In genomic region chr8:77524018-77524615, GRCm38 (mm10) we compare ENCODE assay signal across 9 mouse cellular contexts. TPM values are rescaled to one million over a fixed set of nuclear protein-coding genes. Genes with fewer than 3 reads are reported as not detected.
A peak's percentile ranks its signal among the peaks of the same experiment; 100 is the strongest.
DNase-seq lines count a peak whose midpoint lies in the region; ATAC-seq lines count a peak whose summit lies in the region.
"Had no signal": no experiment of that assay in that cellular context is flagged by ENCODE, and none has a peak within 500 bp of the region (broad histone marks: within the 10 kb centered on the region; RNA-seq: fewer than 3 reads in every experiment).

No protein-coding gene starts in this region.

- no peak for DNase-seq in lung, postnatal 36 days
- DNase-seq in yolk sac, embryonic 10.5 days (ENCODE audit: low spot score) = peak; percentile 69
- no peak for DNase-seq in embryonic facial prominence, embryonic 10.5 days (ENCODE audit: low spot score)
- DNase-seq in c-Kit-positive CD71-positive TER-119-positive erythroid progenitor cells, embryonic 14.5 days (ENCODE audit: low spot score) = no peak
- DNase-seq: cerebellum, adult 11-12 months; thymus, adult 2 months had no signal

- no peak overlapping the region for H3K27ac ChIP-seq in lung, embryonic 15.5 days
- peak overlapping the region; percentile 78 for H3K27ac ChIP-seq in heart, embryonic 16.5 days (ENCODE audit: low read length)
- peak overlapping the region; percentile 33; the same call in 1 of the 2 replicates for H3K27ac ChIP-seq in kidney, embryonic 14.5 days (ENCODE audit: low read depth, low read length)
- H3K27ac ChIP-seq in embryonic facial prominence, embryonic 10.5 days (replicated peaks) = no peak overlapping the region

- H3K27me3 ChIP-seq in lung, embryonic 15.5 days = no peaks in the 10 kb centered on the region
- no peaks in the 10 kb centered on the region for H3K27me3 ChIP-seq in heart, embryonic 16.5 days (ENCODE audit: control insufficient read depth, insufficient read depth, low read length)
- H3K27me3 ChIP-seq in kidney, embryonic 14.5 days (ENCODE audit: control insufficient read depth, insufficient read depth, low read length) = no peaks in the 10 kb centered on the region
- no peaks in the 10 kb centered on the region for H3K27me3 ChIP-seq in embryonic facial prominence, embryonic 10.5 days (replicated peaks; ENCODE audit: low read depth, poor library complexity, severe bottlenecking)

- no peak overlapping the region for H3K4me3 ChIP-seq in lung, embryonic 15.5 days
- H3K4me3 ChIP-seq in heart, embryonic 16.5 days (ENCODE audit: low read length) = no peak overlapping the region
- H3K4me3 ChIP-seq in kidney, embryonic 14.5 days (ENCODE audit: low read length) = no peak overlapping the region
- H3K4me3 ChIP-seq in embryonic facial prominence, embryonic 10.5 days = no peak overlapping the region

- peaks cover 9% of the 10 kb centered on the region; the same call in 1 of the 2 replicates for H3K4me1 ChIP-seq in lung, embryonic 15.5 days
- H3K4me1 ChIP-seq in heart, embryonic 16.5 days (ENCODE audit: control insufficient read depth, insufficient read depth, low read length) = peaks cover 20% of the 10 kb centered on the region
- no peaks in the 10 kb centered on the region for H3K4me1 ChIP-seq in kidney, embryonic 14.5 days (ENCODE audit: control insufficient read depth, insufficient read depth, low read length)
- peaks cover 4% of the 10 kb centered on the region for H3K4me1 ChIP-seq in embryonic facial prominence, embryonic 10.5 days

- no peak overlapping the region for H3K9ac ChIP-seq in lung, embryonic 15.5 days
- H3K9ac ChIP-seq in heart, embryonic 16.5 days (ENCODE audit: low read length) = peak overlapping the region; percentile 53
- H3K9ac ChIP-seq in kidney, embryonic 14.5 days (ENCODE audit: low read depth, low read length) = no peak overlapping the region

- ATAC-seq in lung, embryonic 15.5 days (ENCODE audit: borderline replicate concordance, extremely low read depth, low FRiP score, low TSS enrichment) = no peak
- ATAC-seq in heart, embryonic 16.5 days (replicated peaks; ENCODE audit: extremely low read depth, insufficient read depth, low FRiP score) = peak; percentile 78
- peak; percentile 54; the same call in 1 of the 2 replicates for ATAC-seq in kidney, embryonic 14.5 days (ENCODE audit: low FRiP score, low TSS enrichment)

- no peaks in the 10 kb centered on the region for H3K9me3 ChIP-seq in lung, embryonic 15.5 days
- no peaks in the 10 kb centered on the region for H3K9me3 ChIP-seq in heart, embryonic 16.5 days (replicated peaks; ENCODE audit: control insufficient read depth, low read length)
- no peaks in the 10 kb centered on the region for H3K9me3 ChIP-seq in kidney, embryonic 14.5 days (ENCODE audit: control insufficient read depth, low read length)
- no peaks in the 10 kb centered on the region for H3K9me3 ChIP-seq in embryonic facial prominence, embryonic 10.5 days

- no peaks in the 10 kb centered on the region for H3K36me3 ChIP-seq in lung, embryonic 15.5 days
- no peaks in the 10 kb centered on the region for H3K36me3 ChIP-seq in heart, embryonic 16.5 days (ENCODE audit: control insufficient read depth, insufficient read depth)
- no peaks in the 10 kb centered on the region for H3K36me3 ChIP-seq in kidney, embryonic 14.5 days (ENCODE audit: control insufficient read depth, insufficient read depth, low read length)
- no peaks in the 10 kb centered on the region; the same call in 1 of the 2 replicates for H3K36me3 ChIP-seq in embryonic facial prominence, embryonic 10.5 days (replicated peaks)

- WGBS in lung, embryonic 15.5 days = 42% methylated on average over 14 of the region's 14 CpGs
- WGBS in heart, embryonic 16.5 days = 42% methylated on average over 14 of the region's 14 CpGs
- 42% methylated on average over 14 of the region's 14 CpGs for WGBS in kidney, embryonic 14.5 days
- WGBS in embryonic facial prominence, embryonic 10.5 days = 84% methylated on average over 14 of the region's 14 CpGs

- H3K4me2 ChIP-seq in lung, embryonic 15.5 days = peak overlapping the region; percentile 12; the same call in 1 of the 2 replicates
- peak overlapping the region; percentile 50 for H3K4me2 ChIP-seq in heart, embryonic 16.5 days (ENCODE audit: low read depth, low read length)
- H3K4me2 ChIP-seq in kidney, embryonic 14.5 days (replicated peaks; ENCODE audit: low read depth, low read length) = 0 out of 2 replicates have a peak overlapping the region, but pooled peaks have one; percentile 4

RNA-seq across cellular contexts. Expression of gene Arhgap10, which starts 6.4 kb away (rescaled TPM):
- polyA plus RNA-seq in lung, embryonic 15.5 days (2015; fragmentation: Nextera tagmentation; extraction: Ambion mirVana) = 23.0 and 23.8 TPM in 2 replicates
- 29.7 and 33.9 TPM in 2 replicates for polyA plus RNA-seq in heart, embryonic 16.5 days (2015; fragmentation: Nextera tagmentation; extraction: Ambion mirVana)
- 21.8 and 29.4 TPM in 2 replicates for polyA plus RNA-seq in kidney, embryonic 14.5 days (2014; fragmentation: Nextera tagmentation; extraction: Ambion mirVana)
- polyA plus RNA-seq in embryonic facial prominence, embryonic 10.5 days (2016; fragmentation: Nextera tagmentation; extraction: Ambion mirVana) = 25.5 and 26.1 TPM in 2 replicates

RNA-seq across cellular contexts. Expression of gene Prmt9, which starts 25.1 kb away (rescaled TPM):
- polyA plus RNA-seq in lung, embryonic 15.5 days (2015; fragmentation: Nextera tagmentation; extraction: Ambion mirVana) = 18.0 and 19.5 TPM in 2 replicates
- polyA plus RNA-seq in heart, embryonic 16.5 days (2015; fragmentation: Nextera tagmentation; extraction: Ambion mirVana) = 15.3 and 15.7 TPM in 2 replicates
- polyA plus RNA-seq in kidney, embryonic 14.5 days (2014; fragmentation: Nextera tagmentation; extraction: Ambion mirVana) = 16.7 and 21.4 TPM in 2 replicates
- polyA plus RNA-seq in embryonic facial prominence, embryonic 10.5 days (2016; fragmentation: Nextera tagmentation; extraction: Ambion mirVana) = 19.9 and 21.6 TPM in 2 replicates

Comparison
In these comparisons a context has a peak if more than half of its experiments do, and no peak if none do; other contexts are left out.
1. H3K27ac ChIP-seq: peak in heart, embryonic 16.5 days (single experiment) and kidney, embryonic 14.5 days (single experiment); none in lung, embryonic 15.5 days (single experiment) and embryonic facial prominence, embryonic 10.5 days (single experiment).
2. Peak in every context shown above with its lines, with median percentiles within 50 percentile points of each other: H3K4me2 ChIP-seq.